Mouse (Mus musculus): ENCODE results near the gene Hivep3. TPM values are rescaled to one million over a fixed set of nuclear protein-coding genes. Genes with fewer than 3 reads are reported as not detected.

Gene Hivep3
- total RNA-seq, 2 experiments from 2014 or later, result 63.9 to 64.4 TPM

DNA sequence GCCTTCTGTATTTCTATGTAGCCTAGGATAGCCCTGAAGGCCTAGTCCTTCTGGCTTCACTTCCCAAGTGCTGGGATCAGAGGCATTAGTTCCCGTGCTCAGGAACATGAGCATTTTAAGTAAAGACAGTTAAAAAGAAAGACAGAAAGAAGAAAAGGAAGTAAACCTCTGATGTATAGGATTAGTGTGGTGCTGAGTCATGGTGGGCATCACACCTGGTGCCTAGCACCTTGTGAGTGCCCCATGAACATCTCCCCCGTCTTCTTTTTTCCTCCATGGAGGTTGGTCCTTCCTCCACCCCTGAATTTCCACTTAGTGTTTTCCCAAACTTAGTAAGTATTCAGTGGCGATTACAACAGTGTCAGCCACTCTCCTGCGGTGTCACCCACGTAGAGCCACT, 311.0 kb downstream of the Hivep3 start:
- intact Hi-C loops (cut with DNase I), result no loop called here
- DNase-seq, result no peak

DNA sequence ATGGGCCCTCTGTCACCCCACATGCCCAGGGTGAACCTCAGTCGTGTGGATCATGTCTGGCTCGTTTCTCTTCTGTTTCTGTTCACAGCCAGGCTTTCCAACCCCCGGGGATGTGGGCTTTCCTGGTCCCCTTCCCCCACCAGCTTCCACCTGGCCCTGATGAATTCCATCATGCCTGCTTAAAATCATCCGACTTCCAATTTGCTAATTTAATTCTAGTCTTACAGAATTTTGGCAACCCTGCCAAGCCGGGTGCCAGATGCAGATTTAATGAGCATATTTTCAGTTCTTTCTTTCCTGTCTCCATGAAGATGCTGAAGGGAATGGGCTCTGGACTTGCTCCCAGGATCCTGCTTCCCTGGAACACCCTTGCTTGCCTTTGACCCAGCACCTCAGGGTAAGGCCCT, 311.6 kb downstream of the Hivep3 start:
- DNase-seq, result peak; percentile 21
- intact Hi-C loops (cut with DNase I), result no loop called here

DNA sequence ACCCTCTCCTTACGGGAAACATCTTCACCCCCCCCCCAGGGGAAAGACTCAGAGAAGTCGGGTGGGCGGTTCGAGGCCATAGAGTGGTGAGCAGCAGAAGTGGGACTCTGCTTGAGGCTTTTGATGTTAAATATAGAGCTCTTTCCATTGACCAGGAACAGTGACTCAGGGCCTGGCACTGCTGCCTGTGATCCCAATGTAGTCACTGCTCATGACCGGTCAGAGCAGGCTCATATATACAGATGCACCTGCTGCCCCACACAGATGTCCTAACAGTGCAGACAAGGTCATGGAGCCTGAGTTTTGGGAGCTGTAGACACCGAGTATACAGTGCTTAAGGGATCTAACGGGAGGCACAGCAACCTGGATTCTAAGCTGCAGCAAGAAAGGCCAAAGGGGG, 312.3 kb downstream of the Hivep3 start:
- intact Hi-C loops (cut with DNase I), result no loop called here
- no peak for DNase-seq

DNA sequence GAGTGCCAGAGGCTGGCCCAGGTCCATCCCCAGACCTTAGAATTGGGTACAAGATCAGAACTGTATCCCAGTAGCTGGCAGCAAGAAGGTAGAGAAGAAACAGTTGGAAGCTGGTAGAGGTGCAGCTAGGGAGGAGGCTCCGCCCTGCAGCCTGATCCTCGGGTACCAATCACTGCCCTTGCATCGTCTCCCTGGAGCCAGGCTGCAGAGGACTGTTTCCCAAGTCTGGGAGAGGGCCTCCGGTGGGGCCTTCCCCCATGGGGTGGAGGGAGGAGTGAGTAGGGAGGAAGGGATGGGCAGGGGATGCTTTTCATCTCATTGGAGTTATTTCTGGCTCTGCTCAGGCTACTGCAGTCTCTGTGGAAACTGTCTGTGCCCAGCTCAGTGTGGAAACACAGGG, 313.5 kb downstream of the Hivep3 start:
- DNase-seq, result no peak
- intact Hi-C loops (cut with DNase I), result no loop called here

DNA sequence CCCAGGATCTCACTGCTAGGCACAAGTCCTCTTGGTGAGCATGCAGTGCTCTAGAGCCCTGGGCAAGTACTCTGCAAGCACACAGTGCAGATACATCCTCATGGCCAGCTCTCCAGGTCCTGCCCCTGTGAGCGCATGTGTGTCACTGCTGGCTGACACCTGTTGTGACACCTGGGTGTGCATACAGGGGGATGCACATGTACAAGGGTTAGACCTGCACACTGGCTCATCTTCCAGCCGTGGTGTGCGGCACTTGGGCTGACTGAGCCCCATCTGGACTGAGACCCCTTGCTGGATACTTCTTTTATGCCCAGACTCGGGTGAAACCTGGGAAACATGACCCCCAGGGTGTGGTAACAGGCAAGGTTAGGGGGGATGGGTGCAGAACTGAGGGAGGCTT, 314.7 kb downstream of the Hivep3 start:
- intact Hi-C loops (cut with DNase I), result no loop called here

DNA sequence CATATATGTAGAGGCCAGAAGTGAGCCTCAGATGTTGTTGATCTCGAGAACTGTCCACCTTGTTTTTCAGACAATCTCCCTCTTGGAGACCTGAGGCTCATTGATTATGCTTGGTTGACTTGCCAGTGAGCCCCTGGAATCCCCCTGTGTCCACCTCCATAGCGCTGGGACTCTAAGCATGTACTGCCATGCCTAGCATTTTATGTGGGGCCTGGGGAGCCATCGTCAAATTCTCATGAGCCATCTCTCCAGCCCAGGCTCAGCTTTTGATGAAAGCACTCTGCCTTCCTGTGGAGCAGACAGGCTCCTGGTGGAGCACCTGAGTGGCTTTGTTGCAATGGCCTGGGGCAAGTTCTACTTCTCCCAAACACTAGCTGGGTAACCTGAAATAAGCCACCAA, 316.3 kb downstream of the Hivep3 start:
- no peak for DNase-seq
- intact Hi-C loops (cut with DNase I), result no loop called here

More for the DNA sequence above, 314.7 kb downstream of the Hivep3 start:
- DNase-seq, result no peak

DNA sequence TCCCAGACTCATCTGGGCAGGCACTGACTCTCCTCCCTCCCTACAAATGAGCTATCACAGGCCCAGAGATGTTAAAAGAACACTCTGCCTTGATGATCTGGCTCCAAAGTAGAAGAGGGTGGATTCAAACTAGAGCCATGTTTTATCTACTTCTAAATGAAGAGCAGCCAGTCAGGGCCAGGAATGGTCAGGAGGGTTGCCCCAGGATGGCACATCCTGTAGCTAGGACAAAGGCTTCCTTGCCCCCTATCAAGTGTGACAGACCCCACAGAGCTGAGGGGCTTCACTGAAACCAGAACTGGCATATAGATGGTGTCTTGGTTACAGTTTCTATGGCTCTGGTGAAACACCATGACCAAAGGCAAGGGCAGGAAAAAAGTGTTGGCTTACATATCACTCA, 318.9 kb downstream of the Hivep3 start:
- no peak for DNase-seq
- intact Hi-C loops (cut with DNase I), result no loop called here

DNA sequence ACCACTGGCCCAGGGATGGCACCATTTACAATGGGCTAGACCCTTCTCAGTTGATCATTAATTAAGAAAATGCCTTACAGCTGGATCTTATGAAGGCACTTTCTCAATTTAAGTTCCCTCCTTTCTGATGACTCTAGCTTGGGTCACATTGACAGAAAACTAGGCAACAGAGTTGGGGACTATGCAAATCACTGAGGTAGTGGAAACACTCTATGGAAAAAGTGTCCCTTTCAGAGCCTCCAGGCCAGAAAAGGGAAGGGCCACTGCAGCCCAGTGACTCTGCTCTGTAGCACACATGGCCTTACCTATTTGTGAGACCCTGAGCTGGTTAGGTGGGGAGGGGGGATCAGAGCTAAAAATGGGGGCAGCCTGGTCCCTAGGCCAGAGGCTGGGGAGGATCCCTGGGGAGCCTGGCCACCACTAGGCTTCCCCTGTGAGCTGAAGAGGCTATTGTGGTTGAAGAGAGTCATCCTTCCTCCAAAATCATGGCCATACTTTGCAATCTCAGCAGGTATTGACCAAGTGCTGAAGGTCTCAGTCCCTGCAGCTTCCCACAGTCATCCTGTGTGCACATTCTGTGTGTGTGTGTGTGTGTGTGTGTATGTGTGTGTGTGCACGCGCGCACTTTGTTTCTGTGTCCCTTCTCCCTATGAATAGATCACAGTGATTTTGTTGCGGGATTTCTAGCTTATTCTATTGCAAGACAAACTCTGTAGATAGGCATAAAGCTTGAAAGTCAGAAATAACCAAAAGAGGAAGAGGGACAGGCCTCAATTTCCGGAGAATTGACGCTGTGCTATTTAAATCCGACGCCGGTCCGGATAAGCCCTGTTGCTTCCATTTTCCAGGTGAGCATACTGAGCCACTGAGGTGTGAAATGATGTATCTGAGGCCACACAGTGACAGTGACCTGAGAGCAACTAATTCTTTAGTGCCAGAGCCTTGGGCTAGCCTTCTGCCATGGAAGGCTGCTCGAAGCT, 319.7 kb downstream of the Hivep3 start:
- intact Hi-C loops (cut with DNase I), result no loop called here
- no peak for DNase-seq

DNA sequence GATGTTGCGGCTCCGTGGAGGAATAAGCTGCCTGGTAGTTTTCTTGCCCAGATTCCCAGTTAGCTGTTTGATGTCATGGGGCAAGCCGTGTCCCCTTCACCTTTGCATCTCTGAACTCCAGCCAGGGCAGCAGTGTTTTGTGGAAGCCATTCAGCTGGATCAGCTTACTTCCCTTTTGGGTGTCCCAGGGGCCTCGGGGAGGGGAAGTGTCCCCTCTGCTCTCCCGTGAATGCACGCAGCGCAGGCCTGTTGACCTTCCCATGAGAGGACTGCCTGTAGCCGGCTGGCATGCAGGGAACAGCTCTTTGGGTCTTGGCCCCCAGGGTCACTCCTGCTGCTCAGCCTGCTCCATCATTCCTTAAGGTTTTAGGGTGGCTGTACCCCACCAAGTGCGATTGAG, 320.6 kb downstream of the Hivep3 start:
- no peak for DNase-seq
- intact Hi-C loops (cut with DNase I), result no loop called here

DNA sequence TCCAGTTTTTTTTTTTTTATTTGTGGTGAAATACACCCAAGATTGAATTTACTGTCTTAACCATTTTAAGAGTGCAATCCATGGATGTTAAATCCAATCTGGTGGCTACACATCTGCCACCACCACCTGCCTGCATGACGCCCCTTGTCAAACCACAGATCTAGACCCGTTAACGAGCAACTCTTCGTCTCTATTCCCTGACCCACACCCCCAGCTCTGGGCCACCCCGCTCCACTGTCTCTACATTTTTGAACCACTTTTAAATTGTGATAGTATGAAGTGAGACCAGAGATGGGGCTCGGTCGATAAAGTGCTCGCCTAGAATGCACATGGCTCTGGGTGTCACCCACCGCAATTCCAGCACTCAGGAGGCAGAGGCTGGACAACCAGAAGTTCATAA, 322.9 kb downstream of the Hivep3 start:
- intact Hi-C loops (cut with DNase I), result no loop called here

DNA sequence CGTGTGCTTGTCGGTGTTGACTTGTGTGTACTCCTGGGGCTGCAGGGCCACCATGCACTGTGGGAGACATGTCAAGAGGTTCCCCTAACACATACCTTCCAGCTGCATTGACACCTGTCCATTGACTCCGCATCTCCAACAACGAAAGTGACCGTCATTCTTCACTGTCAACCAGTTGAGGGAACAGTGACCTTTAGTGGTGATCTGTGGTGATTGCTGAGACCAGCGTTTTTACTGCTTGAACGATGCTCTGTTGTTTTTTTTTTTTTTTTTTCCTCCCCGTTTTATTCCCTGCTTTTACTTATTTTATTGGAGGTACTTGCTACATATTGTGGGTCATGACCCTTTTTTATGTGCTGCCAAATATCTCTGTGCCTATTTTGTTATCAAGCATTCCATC, 323.9 kb downstream of the Hivep3 start:
- DNase-seq, result no peak
- intact Hi-C loops (cut with DNase I), result no loop called here

More for the DNA sequence above, 322.9 kb downstream of the Hivep3 start:
- no peak for DNase-seq

DNA sequence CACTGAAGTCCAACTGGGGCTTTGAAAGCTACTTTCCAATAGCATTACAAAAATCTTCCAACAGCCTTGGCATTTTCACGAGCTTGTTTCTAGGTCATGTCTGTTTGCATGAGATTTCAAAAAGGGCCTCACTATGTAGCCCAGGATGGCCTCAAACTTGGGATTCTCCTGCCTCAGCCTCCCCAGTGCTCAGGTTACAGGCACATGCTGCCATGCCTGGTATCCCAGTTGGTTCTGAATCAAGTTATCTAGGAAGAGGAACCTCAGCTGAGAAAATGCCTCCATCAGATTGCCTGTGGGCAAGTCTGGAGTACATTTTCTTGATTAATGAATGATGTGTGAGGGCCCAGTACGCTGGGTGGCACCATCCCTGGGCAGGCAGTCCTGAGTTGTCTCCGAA, 324.6 kb downstream of the Hivep3 start:
- intact Hi-C loops (cut with DNase I), result no loop called here
- no peak for DNase-seq

DNA sequence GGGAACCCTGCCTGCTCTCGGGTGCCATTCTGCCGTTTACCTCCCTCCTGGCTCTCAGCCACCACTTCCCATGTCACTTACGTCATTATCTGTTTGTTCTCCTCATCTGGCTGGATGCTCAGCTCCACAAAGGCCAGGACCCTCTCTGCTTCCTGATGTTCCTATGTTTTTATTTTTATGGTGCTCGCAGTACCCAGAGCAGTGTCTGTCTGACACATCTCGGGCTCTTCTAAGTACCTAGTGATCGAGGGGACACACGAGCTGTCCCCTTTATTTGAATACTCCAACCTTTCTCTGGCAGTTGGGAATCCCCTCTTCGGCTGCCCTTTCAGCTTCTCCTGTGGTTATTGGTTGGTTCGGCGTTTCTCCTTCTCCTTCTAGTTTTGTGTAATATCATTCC, 325.2 kb downstream of the Hivep3 start:
- no peak for DNase-seq

DNA sequence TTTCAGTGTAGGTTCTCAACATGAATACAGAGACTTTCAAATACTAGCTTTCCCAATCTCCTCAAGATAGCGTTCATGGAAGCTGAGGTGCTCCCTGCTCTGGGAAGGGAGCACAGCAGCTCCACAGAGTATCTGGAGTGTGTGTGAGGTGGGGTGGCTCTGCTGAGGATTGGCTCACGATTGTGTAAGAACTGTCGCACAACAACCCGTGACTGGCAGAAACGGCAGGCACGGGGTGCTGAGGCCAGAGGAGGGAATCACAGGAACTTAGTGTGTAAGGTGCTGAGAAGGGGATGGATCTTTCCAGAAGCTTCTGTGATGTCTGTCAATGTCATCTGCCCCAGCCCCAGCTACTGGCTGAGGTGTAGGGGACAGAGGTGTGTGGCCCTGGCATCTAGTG, 328.1 kb downstream of the Hivep3 start:
- DNase-seq, result no peak
- intact Hi-C loops (cut with DNase I), result no loop called here

More for the DNA sequence above, 325.2 kb downstream of the Hivep3 start:
- intact Hi-C loops (cut with DNase I), result no loop called here

DNA sequence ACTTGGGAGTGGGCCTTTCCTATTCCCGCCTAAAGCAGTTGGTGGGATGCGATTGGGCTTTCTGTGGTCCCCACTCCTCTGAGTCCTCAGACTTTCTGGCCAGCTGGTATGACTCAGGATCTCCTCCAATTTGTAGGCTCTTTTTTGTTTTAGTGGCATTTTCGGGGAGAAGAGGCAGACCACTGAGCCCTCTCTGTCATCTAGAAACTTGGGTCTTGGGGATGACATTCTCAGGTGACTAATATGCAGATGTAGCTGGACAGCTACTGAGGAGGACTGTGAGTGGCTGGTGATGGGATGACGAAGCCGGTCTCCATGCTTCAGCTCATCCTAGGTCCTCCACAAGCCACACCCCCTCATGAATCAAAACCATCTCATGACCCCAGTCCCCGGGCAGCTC, 328.6 kb downstream of the Hivep3 start:
- intact Hi-C loops (cut with DNase I), result no loop called here
- DNase-seq, result no peak

DNA sequence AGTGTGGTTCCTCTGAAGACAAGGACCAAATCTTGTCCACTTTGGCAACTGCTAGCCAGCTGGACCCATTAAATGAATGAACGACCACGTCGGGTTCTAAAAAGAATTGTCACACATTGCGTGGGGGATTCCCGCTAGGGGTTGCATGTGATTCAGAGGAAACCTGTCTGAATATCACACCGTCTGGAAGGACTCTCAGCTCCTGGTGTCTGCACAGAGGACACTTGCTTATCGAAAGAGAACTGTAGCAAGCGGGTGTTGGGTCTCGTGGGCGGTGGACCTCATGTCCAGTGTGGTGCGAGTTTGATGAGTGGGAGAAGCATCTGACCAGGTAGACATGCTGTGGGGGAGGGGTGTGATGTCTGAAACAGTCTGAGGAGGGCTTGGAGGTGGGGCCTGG, 329.2 kb downstream of the Hivep3 start:
- intact Hi-C loops (cut with DNase I), result no loop called here
- no peak for DNase-seq

DNA sequence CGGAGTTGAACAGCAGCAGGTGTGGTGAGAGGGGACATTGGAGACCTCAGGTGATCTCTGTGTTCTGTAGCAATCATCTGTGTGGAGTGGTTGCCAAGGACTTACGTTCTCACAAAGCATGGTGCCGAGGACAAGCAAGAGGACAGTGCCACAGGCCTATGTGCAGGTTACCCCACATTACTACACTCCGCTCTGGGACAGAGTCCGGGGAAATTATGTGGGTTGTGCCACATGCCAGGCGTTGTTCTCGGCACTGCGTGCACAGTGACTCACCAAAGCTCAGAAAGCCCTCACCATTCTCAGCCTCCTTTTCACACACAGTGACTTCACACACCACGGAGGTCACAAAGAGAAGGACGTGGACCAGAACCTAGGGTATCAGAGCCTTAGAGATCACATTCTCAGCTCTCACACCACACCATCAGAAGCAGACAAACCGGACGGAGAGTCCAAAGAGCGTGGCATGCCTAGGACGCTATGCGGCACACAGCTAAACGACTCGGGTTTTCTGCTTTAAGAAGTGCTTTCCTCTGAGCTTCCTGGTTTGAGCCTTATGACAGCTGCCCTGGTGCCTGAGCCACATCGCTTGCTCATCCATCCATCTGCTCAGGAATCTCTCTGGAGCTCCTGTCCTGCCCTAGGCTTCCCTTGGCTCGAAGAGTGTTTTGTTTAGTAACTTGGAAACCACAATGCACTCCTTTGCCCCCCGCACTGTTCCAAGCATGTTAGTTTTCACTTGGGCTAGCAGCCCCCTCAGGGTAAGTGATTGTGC, 330.0 kb downstream of the Hivep3 start:
- intact Hi-C loops (cut with DNase I), result no loop called here
- no peak for DNase-seq

DNA sequence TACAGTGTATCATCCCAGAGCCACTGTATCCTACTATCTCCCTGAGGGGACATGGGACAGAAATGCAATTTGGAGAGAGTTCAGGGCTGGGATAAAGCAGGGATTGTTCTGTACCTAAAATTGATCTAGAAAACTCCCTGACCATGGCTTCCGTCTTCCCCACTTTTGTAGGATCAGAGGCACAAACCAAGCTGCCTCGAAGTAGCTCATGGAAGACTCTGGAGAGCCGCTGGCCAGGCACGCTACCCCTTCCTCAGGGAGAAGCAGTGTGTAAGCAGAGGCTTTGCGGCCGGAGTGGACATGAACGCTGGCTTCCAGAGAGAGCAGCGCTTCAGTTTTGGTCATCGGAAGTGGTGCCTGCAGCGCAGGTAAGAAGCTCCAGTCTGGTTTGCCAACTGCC, 331.1 kb downstream of the Hivep3 start, which contains the start of gene AL607142.1:
TSS of gene AL607142.1 (plus strand) at position 301 of the 400 bp plus-strand sequence.
- no peak for DNase-seq
- intact Hi-C loops (cut with DNase I), result no loop called here

DNA sequence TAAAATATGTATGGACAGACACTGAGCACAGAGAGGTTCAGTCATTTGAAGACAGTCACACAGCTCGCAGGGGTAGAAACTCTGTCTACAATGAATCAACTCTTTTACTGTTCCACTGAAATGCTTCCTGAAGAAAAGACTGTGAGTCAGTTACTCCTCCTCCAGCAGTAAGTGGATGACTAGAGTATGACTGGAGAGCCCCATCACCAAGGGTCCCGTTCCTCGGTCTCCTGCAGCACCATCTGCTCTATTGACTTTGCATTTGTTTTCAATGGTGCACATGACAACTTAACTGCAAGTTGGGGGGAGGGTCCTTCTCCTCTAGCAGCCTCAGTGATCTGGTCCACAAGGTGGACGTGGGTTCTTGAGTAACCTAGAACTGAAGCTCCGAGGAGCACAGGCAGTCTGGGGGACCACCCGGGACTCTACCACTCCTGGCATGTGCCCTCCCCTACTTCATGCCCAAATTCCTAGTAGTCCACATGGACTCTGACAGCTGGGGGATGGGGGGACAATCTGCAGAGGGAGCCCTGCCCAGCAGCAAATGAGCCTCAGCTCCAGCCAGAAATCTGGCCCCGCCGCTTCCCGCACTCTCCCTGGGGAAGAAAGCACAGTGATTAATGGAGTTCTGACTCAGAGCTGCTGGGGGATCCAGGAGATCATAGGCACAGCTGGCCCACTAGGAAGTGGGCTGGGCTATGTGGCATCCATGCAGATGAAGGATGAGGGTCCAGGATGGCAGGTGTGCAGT, 333.4 kb downstream of the Hivep3 start:
- peak; percentile 43 for DNase-seq
- intact Hi-C loops (cut with DNase I), result no loop called here

DNA sequence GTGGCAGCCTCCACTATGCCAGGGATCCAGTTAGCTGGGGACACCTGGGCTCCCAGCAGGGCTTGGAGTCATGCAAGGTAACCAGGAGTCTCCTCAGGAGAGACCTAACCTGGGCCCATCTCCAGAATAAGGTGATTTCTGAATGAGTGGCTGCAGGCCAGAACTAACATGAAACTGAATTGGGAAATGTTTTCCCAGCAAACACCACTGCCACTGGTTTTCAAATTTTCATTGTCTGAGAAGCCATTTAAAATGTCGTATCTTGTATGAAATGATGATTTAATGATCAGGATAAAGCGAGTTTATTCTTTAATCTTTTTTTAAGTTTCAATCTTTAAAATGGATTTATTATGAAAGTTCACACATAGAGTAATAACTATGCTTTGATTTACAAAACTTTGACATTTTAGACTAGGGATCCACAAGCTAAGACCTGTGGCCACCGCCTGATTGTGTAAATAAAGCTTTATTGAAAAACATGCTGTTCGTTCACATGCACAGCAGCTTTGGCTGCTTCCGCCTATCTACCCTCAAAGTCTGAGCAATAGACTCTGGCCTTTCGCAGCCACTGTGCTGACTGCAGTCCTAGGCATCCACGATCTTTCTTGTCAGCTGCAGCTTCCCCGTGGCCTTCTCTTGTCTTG, 334.1 kb downstream of the Hivep3 start:
- intact Hi-C loops (cut with DNase I), result no loop called here

More for the DNA sequence above, 334.1 kb downstream of the Hivep3 start:
- no peak for DNase-seq
